Mouse (Mus musculus) brain, embryonic 14.5 days (tissue): ENCODE measurements around the gene Tpst2.

Experiments
- CTCF ChIP-seq: fragments of 200-500 bp; IDR thresholded peaks from 2 replicates; pipeline ENCODE4 v1.5.1; 2012; ENCODE audit warnings: inconsistent platforms, mild to moderate bottlenecking, moderate library complexity, borderline replicate concordance; ENCODE audit not compliant: insufficient read depth, insufficient read length; ENCODE audit errors: extremely low read depth
- POLR2A ChIP-seq: fragments of 200-500 bp; IDR thresholded peaks from 2 replicates; pipeline ENCODE4 v1.6.1; 2012; ENCODE audit warnings: mild to moderate bottlenecking, inconsistent platforms, borderline replicate concordance; ENCODE audit not compliant: poor library complexity, insufficient read depth, insufficient read length, severe bottlenecking; ENCODE audit errors: extremely low read depth

- TF ChIP-seq CTCF: no peak
- TF ChIP-seq POLR2A: no peak
These were observed 31.4 kb upstream of the Tpst2 start for GRCm38 (mm10) chr5:112244890-112245615.
